Mouse (Mus musculus): ENCODE measurements around the gene Ndufa3. TPM values are rescaled to one million over a fixed set of nuclear protein-coding genes. Genes with fewer than 3 reads are reported as not detected.

The Ndufa3 gene
- total RNA-seq, 1 experiment from 2014 or later: 150 TPM

GRCm38 (mm10) chr7:3601119-3601518 is 16.1 kb upstream of the Ndufa3 start:
- peak; percentile 76 to 84 for ATAC-seq (replicated peaks in 1 of 2; ENCODE audit: insufficient read depth in 1 of 2, low FRiP score in 2 of 2, low TSS enrichment in 1 of 2, low read depth in 1 of 2, poor library complexity in 2 of 2, severe bottlenecking in 2 of 2)

- ATAC-seq (replicated peaks in 1 of 2; ENCODE audit: insufficient read depth in 1 of 2, low FRiP score in 2 of 2, low TSS enrichment in 1 of 2, low read depth in 1 of 2, poor library complexity in 2 of 2, severe bottlenecking in 2 of 2): peak; percentile 75 to 76; a peak in 3 of 4 replicates
Measured at GRCm38 (mm10) chr7:3606798-3607197, 10.4 kb upstream of the Ndufa3 start.

DNA sequence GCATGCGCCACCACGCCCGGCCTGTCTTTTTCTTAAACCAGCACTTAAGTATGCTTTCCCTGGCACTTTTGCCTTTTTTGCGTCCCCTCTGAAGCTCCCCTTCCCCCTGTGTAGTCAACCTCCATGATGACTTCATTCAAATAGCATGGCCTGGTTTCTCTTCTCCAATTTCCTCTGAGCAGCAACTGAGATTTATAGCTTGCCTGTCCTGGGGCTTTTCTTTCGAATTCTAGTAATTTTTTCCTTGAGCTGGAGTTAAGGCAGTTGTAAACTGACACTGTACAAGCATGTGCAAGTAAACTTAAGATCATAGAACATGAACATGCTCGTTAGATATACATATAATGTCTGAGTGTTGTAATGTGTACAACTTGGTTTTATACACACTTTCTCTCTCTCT is 9.8 kb upstream of the Ndufa3 start:
- ATAC-seq (replicated peaks in 1 of 2; ENCODE audit: insufficient read depth in 1 of 2, low FRiP score in 2 of 2, low TSS enrichment in 1 of 2, low read depth in 1 of 2, poor library complexity in 2 of 2, severe bottlenecking in 2 of 2): no peak

DNA sequence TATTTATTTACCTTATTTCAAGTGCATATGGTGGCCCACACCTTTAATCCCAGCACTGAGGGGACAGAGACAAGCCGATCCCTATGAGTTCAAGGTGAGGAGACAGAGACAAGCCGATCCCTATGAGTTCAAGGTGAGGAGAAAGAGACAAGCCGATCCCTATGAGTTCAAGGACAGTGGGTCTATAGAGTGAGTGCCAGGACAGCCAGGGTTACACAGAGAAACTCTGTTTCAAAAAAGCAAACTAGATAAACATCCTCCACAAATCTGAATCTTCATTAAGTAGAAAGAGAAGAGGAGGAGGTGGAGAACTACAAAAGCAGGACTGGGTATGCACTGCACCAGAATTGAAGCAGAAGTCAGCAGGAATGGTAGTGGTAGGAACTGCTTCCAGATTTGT is 8.5 kb upstream of the Ndufa3 start:
- no peak for ATAC-seq (replicated peaks in 1 of 2; ENCODE audit: insufficient read depth in 1 of 2, low FRiP score in 2 of 2, low TSS enrichment in 1 of 2, low read depth in 1 of 2, poor library complexity in 2 of 2, severe bottlenecking in 2 of 2)

DNA sequence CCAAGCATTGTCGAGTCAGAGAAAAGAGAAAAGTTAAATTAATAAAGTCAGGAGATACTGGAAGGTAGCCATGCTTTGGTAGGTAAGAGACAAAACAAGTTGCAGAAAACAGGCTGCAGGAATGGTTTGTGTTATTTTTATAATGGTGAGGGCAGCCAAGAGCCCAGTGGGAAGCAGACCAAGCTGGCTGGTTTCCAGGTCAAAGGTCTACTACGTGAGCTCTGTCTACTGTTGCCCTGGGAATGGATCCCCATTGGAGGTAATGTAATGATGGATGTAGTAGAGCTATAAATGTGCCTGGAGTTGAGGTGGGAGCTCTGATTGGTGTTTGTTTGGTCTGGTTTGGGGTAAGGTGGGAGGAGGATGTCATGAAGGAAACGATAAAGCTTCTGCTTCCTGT is 8.1 kb upstream of the Ndufa3 start:
- no peak; a peak in 1 of 4 replicates for ATAC-seq (replicated peaks in 1 of 2; ENCODE audit: insufficient read depth in 1 of 2, low FRiP score in 2 of 2, low TSS enrichment in 1 of 2, low read depth in 1 of 2, poor library complexity in 2 of 2, severe bottlenecking in 2 of 2)

- ATAC-seq (replicated peaks in 1 of 2; ENCODE audit: insufficient read depth in 1 of 2, low FRiP score in 2 of 2, low TSS enrichment in 1 of 2, low read depth in 1 of 2, poor library complexity in 2 of 2, severe bottlenecking in 2 of 2): peak; percentile 42 to 70; a peak in 2 of 4 replicates
Measured at GRCm38 (mm10) chr7:3610437-3610836, 6.7 kb upstream of the Ndufa3 start.

DNA sequence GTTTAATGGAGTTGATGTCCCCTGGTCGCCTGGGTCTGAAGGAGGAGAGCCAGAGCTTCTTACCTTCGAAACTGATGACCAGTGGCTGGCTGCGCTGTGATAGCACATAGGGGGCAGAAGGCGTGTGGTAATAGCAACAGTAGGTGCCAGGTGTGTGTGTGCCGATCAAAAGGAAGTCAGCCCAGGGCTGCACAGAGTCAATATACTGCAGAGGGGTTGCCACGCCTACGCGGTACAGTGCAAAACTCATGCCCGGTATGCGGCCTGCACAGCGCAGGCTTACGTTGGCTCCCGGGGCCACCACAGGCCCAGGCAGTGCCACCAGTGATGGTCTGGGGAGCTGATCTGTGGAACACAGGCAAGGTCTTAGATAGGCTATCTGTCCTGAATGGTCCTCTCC is 6.2 kb upstream of the Ndufa3 start:
- ATAC-seq (replicated peaks in 1 of 2; ENCODE audit: insufficient read depth in 1 of 2, low FRiP score in 2 of 2, low TSS enrichment in 1 of 2, low read depth in 1 of 2, poor library complexity in 2 of 2, severe bottlenecking in 2 of 2): 0 out of 4 replicates have a peak, but pooled peaks of 1 of the 2 experiments have one; percentile 13

- no peak for ATAC-seq (replicated peaks in 1 of 2; ENCODE audit: insufficient read depth in 1 of 2, low FRiP score in 2 of 2, low TSS enrichment in 1 of 2, low read depth in 1 of 2, poor library complexity in 2 of 2, severe bottlenecking in 2 of 2)
Measured at GRCm38 (mm10) chr7:3614021-3614420, 3.2 kb upstream of the Ndufa3 start.

GRCm38 (mm10) chr7:3616057-3616388 is 1.1 kb upstream of the Ndufa3 start, which contains the start of gene Oscar:
Gene Oscar, minus strand, starts transcription at chr7:3616157.
- ATAC-seq (replicated peaks in 1 of 2; ENCODE audit: insufficient read depth in 1 of 2, low FRiP score in 2 of 2, low TSS enrichment in 1 of 2, low read depth in 1 of 2, poor library complexity in 2 of 2, severe bottlenecking in 2 of 2): no peak

DNA sequence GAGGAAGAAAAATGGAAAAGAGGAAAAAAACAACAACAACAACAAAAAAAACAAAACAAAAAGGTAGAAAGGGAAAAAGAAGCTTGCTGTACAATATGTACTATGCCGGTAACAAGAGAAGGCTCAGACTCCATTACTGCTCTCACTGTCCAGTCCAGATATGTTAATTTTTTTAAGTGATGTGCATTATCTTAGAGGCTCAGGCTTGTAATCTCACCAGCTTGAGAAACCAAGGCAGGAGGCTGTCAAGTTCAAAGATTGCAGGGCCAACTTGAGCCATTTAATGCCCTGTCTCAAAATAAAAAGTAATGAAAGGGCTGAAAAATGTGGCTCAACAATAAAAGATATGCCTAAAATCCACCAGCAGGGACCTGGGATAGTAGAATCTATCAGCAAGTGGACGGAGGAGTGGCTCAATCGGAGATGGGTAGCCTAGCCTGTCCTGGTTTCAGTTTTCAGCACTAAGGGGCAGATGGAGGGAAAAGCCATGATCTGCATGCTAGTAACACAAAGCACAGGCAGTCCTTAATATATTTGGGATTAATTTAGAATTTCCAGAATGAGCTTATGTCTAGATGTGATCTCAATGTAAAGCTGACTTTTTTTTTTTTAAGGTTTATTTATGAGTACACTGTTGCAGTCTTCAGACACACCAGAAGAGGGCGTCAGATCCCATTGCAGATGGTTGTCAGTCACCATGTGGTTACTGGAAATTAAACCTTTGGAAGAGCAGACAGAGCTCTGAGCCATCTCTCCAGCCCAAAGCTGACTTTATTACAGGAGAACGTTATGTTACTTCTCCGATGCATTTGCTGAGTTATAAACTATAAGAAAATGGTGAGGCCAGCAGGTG is 558 bp upstream of the Ndufa3 start:
- no peak for ATAC-seq (replicated peaks in 1 of 2; ENCODE audit: insufficient read depth in 1 of 2, low FRiP score in 2 of 2, low TSS enrichment in 1 of 2, low read depth in 1 of 2, poor library complexity in 2 of 2, severe bottlenecking in 2 of 2)

DNA sequence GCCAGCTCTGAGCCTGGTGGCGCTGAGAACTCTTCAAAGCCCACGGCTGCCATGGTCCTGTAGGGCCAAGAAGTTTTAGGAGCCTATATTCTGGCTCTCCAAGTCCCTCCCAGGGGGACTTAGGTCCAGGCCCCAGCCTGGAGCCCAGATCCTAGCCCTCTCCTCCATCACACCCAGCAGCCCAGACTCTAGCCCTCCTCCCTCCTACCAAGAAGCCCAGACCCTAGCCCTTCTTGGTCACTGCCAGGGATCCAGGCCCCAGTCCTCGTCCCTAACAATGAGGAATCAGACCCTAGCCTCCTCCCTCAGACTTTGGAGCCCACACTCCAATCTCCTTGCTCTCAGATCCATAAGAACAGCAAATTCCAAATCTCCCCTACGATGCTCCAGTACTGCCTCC is 11.9 kb downstream of the Ndufa3 start:
- ATAC-seq (replicated peaks in 1 of 2; ENCODE audit: insufficient read depth in 1 of 2, low FRiP score in 2 of 2, low TSS enrichment in 1 of 2, low read depth in 1 of 2, poor library complexity in 2 of 2, severe bottlenecking in 2 of 2): no peak

DNA sequence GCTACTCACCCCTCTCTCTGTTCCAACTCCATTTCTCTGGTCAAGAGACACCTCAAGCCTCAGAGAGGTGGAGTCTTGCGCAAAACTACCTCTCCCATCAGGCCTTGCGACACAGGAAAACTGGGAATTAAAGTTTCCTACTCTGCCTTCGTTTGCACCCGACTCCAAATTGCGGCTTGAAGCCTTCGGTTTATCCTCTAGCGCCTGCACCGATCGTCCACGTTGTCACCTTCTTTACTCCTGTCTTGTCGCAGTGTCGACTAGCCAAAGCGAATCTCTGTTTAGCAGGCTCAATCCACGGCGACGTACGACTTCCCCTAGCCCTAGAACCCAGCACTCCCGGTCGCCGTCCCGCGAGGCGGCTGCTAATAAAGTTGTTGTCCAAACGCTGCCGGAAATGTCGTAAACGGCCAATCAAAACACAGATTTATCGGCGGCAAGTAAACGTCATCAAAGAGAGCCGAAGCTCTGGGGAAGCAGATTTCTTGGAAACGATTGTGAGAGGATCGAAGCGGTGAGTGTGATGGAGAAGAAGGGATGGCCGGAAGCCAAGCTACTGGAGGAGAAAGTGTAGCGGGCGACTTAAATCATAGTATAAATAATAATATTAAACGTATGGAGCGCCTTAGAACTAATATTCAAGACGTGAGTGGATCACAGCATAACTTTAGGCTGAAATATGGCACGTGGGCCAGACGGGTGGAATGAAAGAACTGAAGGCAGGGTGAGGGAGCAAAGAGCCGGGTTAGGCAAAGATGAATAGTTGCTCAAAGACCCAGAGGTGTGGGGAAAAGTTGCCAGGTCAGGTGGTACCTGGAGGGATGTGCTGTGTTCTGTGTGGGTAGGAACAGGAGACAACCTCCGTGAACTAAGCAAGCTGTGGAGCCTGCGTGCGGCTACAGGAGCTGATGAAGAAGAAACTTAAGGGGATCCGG is 12.6 kb downstream of the Ndufa3 start, which contains the start of the genes Tfpt and Prpf31:
Tfpt (minus strand) TSS at position 387 of the 935 bp plus-strand sequence.
Prpf31 (plus strand) TSS at position 443 of the 935 bp plus-strand sequence.
- peak; percentile 86 to 88 for ATAC-seq (replicated peaks in 1 of 2; ENCODE audit: insufficient read depth in 1 of 2, low FRiP score in 2 of 2, low TSS enrichment in 1 of 2, low read depth in 1 of 2, poor library complexity in 2 of 2, severe bottlenecking in 2 of 2)

DNA sequence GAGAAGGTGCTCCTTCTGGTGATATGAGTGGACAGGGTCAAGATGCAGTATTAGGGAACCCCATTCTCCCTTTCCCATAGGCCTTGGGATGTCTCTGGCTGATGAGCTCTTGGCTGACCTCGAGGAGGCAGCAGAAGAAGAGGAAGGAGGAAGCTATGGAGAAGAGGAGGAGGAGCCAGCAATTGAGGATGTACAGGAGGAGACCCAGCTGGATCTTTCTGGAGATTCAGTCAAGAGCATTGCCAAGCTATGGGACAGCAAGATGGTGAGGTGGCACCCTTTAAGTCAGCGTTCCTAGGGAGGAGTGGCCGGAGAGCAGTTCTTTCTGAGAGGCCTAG is 13.3 kb downstream of the Ndufa3 start:
- ATAC-seq (replicated peaks in 1 of 2; ENCODE audit: insufficient read depth in 1 of 2, low FRiP score in 2 of 2, low TSS enrichment in 1 of 2, low read depth in 1 of 2, poor library complexity in 2 of 2, severe bottlenecking in 2 of 2): no peak

GRCm38 (mm10) chr7:3643412-3643811 is 26.2 kb downstream of the Ndufa3 start:
- ATAC-seq (replicated peaks in 1 of 2; ENCODE audit: insufficient read depth in 1 of 2, low FRiP score in 2 of 2, low TSS enrichment in 1 of 2, low read depth in 1 of 2, poor library complexity in 2 of 2, severe bottlenecking in 2 of 2): no peak

DNA sequence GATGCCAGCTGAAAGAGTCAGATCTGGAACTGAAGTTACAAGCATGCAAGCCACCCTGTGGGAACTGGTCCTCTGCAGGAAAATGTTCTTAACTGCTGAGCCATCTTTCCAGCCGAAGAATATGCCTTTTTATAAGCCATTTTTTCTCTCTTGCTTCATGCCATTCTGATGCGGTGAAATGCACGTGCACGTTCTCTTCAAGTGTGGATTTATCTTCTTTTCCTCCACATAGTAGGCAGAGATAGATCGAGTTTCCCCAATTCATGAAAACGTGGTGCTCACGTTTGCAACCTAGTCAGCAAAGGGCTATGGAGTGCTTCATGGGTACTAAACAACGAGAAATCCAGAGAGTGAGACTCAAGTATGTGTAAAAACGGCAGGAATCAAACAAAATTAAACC is 26.7 kb downstream of the Ndufa3 start:
- ATAC-seq (replicated peaks in 1 of 2; ENCODE audit: insufficient read depth in 1 of 2, low FRiP score in 2 of 2, low TSS enrichment in 1 of 2, low read depth in 1 of 2, poor library complexity in 2 of 2, severe bottlenecking in 2 of 2): no peak

DNA sequence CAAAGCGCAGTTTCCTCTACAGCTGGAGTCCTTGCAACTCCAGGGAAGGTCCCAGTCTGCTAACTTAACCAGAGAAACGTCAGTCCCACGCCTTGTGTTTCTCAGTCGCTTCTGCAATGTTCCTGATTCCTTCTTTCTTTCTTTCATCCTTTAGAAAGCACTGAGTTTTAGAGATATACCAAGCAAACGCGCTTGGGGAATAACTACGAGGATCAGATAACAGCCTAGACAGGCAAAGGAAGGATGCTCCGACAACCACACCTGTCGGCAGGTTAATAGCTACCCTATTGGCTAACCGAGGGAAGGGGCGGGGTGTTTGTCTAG is 27.1 kb downstream of the Ndufa3 start:
- no peak for ATAC-seq (replicated peaks in 1 of 2; ENCODE audit: insufficient read depth in 1 of 2, low FRiP score in 2 of 2, low TSS enrichment in 1 of 2, low read depth in 1 of 2, poor library complexity in 2 of 2, severe bottlenecking in 2 of 2)

DNA sequence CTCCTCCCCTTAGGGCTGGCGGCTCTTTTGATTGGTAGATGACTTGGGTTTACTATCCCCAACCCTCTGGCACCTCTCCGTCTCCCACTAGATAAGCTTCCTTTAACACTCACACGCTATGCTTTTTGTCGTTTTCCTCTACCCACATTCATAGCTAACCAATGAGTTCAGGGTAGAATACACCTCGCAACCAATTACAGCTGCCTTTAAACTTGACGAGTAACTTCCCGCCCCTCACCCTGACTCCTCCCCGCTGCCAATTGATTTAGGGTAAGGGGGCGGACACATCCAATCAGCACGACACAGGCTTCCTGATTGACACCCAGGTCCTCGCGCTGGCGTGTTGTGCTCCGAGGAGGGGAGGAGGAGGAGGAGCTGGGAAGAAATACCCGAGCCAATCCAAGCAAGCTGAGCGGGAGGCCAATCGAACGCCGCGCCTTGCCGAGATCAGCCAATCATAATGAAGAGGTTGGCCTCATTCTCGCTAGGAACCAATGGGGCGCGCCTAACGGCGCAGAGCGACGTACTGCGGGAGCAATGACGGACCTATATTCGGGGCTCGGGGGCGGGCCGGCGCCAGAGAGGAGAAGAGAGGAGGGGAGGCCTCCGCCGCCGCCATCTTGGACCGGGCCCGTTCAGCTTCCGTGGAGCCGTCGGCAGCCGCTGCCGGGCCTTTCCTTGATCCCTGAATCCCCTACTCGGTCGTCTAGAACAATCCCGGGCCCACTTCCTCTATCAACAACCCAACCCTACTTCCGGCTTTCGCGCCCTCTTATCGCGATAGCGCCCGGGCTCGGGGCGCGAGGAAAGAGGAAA is 27.7 kb downstream of the Ndufa3 start, which contains the start of gene Cnot3:
Cnot3 (plus strand) TSS at position 597 of the 816 bp plus-strand sequence.
- ATAC-seq (replicated peaks in 1 of 2; ENCODE audit: insufficient read depth in 1 of 2, low FRiP score in 2 of 2, low TSS enrichment in 1 of 2, low read depth in 1 of 2, poor library complexity in 2 of 2, severe bottlenecking in 2 of 2): peak; percentile 92 to 93
